Mouse (Mus musculus) midbrain, embryonic 14.5 days (tissue): ENCODE measurements at regions not wholly inside any gene's neighbourhood (a gene's known extent, or its start where the extent isn't known, plus 50 kb on each side); places are given as distances from the start of the nearest gene placed in this dataset.
"Not testable (repeated sequence)": the region's sequence is repeated elsewhere in the genome, so short reads cannot be mapped to it uniquely, and the experiment has no call there.

ENCODE experiments used
- ATAC-seq: fragments of 200-750 bp; cut with Nextera tagmentation; 2 replicates; pipeline ENCODE4 v1.8.0; 2017; ENCODE audit warnings: moderate number of reproducible peaks, moderate library complexity; ENCODE audit not compliant: low FRiP score, low TSS enrichment
- DNase-seq: peaks from one replicate; pipeline ENCODE4 v3.0.0-alpha.2; 2015
- H3K27ac ChIP-seq: fragments of 300-500 bp; sonication (generic); replicated peaks from 2 replicates; pipeline ENCODE4 v1.5.1; 2014; ENCODE audit warnings: mild to moderate bottlenecking, low read depth, low read length, moderate library complexity
- H3K27me3 ChIP-seq: fragments of 300-500 bp; sonication (generic); 2 replicates; pipeline ENCODE4 v1.6.1; 2014; ENCODE audit warnings: low read length, control low read depth, mixed read lengths; ENCODE audit not compliant: control insufficient read depth, insufficient read depth
- H3K36me3 ChIP-seq: fragments of 300-500 bp; sonication (generic); 2 replicates; pipeline ENCODE4 v1.6.1; 2014; ENCODE audit warnings: low read length, control low read depth; ENCODE audit not compliant: control insufficient read depth, insufficient read depth
- H3K4me1 ChIP-seq: fragments of 300-500 bp; sonication (generic); 2 replicates; pipeline ENCODE4 v1.6.1; 2014; ENCODE audit warnings: mild to moderate bottlenecking, antibody characterized with exemption, low read length, control low read depth; ENCODE audit not compliant: control insufficient read depth, insufficient read depth
- H3K4me2 ChIP-seq: fragments of 300-500 bp; sonication (generic); 2 replicates; pipeline ENCODE4 v1.6.1; 2014; ENCODE audit warnings: mild to moderate bottlenecking, low read length, moderate library complexity
- H3K4me3 ChIP-seq: fragments of 300-500 bp; sonication (generic); replicated peaks from 2 replicates; pipeline ENCODE4 v1.5.1; 2014; ENCODE audit warnings: low read depth, low read length
- H3K9ac ChIP-seq: fragments of 300-500 bp; sonication (generic); replicated peaks from 2 replicates; pipeline ENCODE4 v1.6.1; 2014; ENCODE audit warnings: mild to moderate bottlenecking, low read length, moderate library complexity
- H3K9me3 ChIP-seq: fragments of 300-500 bp; sonication (generic); 2 replicates; pipeline ENCODE4 v1.6.1; 2016; ENCODE audit warnings: low read length, control low read depth, mixed read lengths; ENCODE audit not compliant: control insufficient read depth
- WGBS: fragments of 180-500 bp; shearing (Covaris S2); extraction: QIAGEN DNeasy Blood & Tissue Kit; methylation state at CpG from one replicate; pipeline ENCODE4 v1.1.7; 2014; 5-methylcytosine and 5-hydroxymethylcytosine counted together

DNA sequence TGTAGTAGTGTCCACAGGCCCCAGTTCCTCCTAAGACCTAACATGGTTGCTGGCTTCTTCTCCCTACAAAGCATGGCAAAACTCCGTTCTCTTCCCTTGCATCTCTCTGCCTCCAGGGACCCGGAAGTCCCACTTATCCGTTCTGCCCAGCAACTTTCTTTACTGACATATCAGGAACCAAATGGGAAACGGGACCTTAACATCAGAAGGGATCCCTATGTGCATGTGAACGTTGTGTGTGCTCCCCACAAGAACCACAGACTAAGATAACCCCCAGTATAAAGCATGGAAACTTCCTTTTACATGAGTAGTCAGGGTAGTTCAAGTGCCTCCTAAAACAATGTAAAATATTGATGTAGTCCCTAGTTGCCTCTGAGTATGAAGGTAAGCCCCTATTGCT lies 61.6 kb downstream of the Zxdb start:
- Histone ChIP-seq H3K36me3 (no peaks in the 10 kb centered on the region), H3K27ac (no peak overlapping the region), H3K27me3 (no peaks in the 10 kb centered on the region), H3K9ac (no peak overlapping the region), H3K9me3 (no peaks in the 10 kb centered on the region), H3K4me3 (no peak overlapping the region), H3K4me1 (no peaks in the 10 kb centered on the region), H3K4me2 (no peak overlapping the region)
- DNase-seq (no peak), ATAC-seq (no peak)
- 81% methylated on average over 5 of the region's 5 CpGs for WGBS

- no peaks in the 10 kb centered on the region for H3K36me3 ChIP-seq
- H3K27me3 ChIP-seq = no peaks in the 10 kb centered on the region
- H3K4me3 ChIP-seq = no peak overlapping the region
- H3K4me1 ChIP-seq = no peaks in the 10 kb centered on the region
- no peak overlapping the region for H3K9ac ChIP-seq
- no peak overlapping the region for H3K27ac ChIP-seq
- ATAC-seq = no peak
- 83% methylated on average over 3 of the region's 3 CpGs for WGBS
- H3K4me2 ChIP-seq = no peak overlapping the region
- H3K9me3 ChIP-seq = no peaks in the 10 kb centered on the region
- DNase-seq = no peak
These were observed 64.1 kb downstream of the Zxdb start for GRCm38 (mm10) chrX:94788331-94788920.

- peak; percentile 37; the same call in 1 of the 2 replicates for ATAC-seq
- H3K9ac ChIP-seq, H3K4me1 ChIP-seq, H3K27me3 ChIP-seq, H3K27ac ChIP-seq, H3K36me3 ChIP-seq, DNase-seq, H3K4me2 ChIP-seq, H3K4me3 ChIP-seq, H3K9me3 ChIP-seq: not testable (repeated sequence)
- no CpG with 5 or more reads among the region's 37 CpGs for WGBS
These were observed 72.5 kb downstream of the Zxdb start for GRCm38 (mm10) chrX:94796845-94797244.

GRCm38 (mm10) chrX:94797348-94798182 lies 73.2 kb downstream of the Zxdb start:
- not testable (repeated sequence) for H3K4me1 ChIP-seq, H3K4me2 ChIP-seq, H3K4me3 ChIP-seq, H3K9ac ChIP-seq, H3K36me3 ChIP-seq, H3K27ac ChIP-seq, H3K27me3 ChIP-seq, H3K9me3 ChIP-seq, DNase-seq
- WGBS = no CpG with 5 or more reads among the region's 131 CpGs
- peak; percentile 81 for ATAC-seq

DNA sequence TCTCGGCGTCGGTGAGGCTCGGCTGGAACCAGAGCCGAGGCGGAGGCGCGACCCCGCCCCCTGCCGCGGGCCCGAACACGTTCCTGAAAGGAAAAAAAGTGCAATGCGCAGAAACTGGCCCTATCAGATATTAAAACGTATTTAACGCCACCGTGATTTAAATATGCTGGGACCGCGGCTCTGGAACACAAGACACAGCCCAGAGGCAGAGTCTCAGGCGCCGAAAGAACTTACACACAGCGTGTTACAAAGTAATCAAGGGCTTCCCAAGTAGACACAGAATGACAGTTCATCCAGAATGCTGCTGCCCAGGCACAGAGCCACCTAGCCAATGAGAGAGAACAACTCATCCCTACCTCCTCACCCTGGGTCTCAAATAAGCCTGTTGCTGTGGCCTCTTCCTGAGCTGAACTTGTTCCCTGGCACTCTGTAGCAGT lies 73.8 kb downstream of the Zxdb start:
- not testable (repeated sequence) for H3K9me3 ChIP-seq, H3K4me1 ChIP-seq, DNase-seq, H3K9ac ChIP-seq, H3K27ac ChIP-seq, H3K4me3 ChIP-seq, H3K4me2 ChIP-seq, H3K27me3 ChIP-seq, H3K36me3 ChIP-seq
- ATAC-seq = peak; percentile 65
- no CpG with 5 or more reads among the region's 22 CpGs for WGBS

- not testable (repeated sequence) for ATAC-seq, H3K4me1 ChIP-seq, H3K9ac ChIP-seq, H3K4me2 ChIP-seq, H3K27me3 ChIP-seq, H3K27ac ChIP-seq, H3K36me3 ChIP-seq, DNase-seq, H3K9me3 ChIP-seq, H3K4me3 ChIP-seq
- WGBS = no CpG with 5 or more reads among the region's 3 CpGs
These were observed 88.4 kb downstream of the Zxdb start for GRCm38 (mm10) chrX:94812760-94813159.

DNA sequence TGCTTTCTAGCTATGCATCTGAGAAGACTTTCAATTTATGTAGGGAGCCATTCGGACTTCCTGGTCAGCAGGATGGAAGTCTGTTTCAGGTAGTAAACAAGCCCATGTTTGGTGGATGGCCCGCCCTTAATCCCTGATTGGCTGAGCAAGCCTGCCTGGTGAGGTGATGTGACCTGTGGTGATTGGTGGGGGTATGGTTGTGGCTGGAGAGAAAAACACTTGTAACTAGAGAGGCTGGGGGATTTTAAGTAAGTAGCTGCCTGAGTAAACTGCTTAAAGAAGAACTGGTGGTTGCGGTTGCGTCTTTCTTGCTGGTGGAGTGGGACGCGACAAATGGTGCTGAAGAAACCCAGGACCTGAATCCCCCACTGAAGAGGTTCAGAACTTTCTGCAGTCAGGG lies 103.2 kb downstream of the Zxdb start:
- H3K27ac ChIP-seq, ATAC-seq, H3K9me3 ChIP-seq, H3K36me3 ChIP-seq, H3K4me1 ChIP-seq, DNase-seq, H3K4me3 ChIP-seq, H3K4me2 ChIP-seq, H3K27me3 ChIP-seq, H3K9ac ChIP-seq: not testable (repeated sequence)
- 88% methylated on average over 6 of the region's 6 CpGs for WGBS

DNA sequence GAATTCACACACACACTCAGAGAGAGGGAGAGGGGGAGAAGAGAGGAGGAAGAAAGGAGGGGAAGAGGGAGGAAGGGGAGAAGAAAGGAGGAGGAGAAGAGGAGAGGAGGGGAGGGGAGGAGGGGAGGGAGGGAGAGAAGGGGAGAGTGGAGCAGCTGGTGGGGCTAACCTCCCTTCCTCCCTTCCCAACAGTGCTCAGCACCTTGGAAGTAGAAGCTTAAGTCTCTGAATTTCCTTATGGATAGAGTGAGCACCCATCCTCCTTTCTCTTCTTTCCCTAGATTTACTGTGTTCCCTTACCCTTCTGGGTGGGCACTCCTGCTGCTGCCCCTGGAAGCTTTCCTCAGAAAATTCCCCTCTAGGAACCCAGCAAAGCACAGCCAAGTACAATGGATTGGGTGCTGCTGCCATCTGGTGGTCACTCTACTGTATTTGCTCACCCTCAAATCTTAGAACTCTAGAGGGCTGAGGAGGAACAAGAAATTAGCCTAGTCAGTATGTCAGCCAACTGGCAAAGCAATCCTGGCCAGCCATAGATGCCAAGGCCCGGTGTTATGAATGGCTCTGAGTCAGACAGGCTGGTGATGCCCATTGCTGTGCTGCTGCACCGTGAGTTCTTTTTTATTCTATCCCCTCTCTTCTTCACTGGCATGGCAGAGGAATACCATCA lies 119.9 kb downstream of the Zxdb start:
- peak; percentile 73 for ATAC-seq
- H3K27ac ChIP-seq, H3K4me3 ChIP-seq, DNase-seq, H3K36me3 ChIP-seq, H3K4me2 ChIP-seq, H3K27me3 ChIP-seq, H3K4me1 ChIP-seq, H3K9me3 ChIP-seq, H3K9ac ChIP-seq: not testable (repeated sequence)
- 38% methylated on average over 2 of the region's 2 CpGs for WGBS
